Mouse (Mus musculus): ENCODE results near the gene Qrfp.

The Qrfp gene

GRCm38 (mm10) chr2:31810444-31810843 is at the start of gene Qrfp:
TSS of gene Qrfp (minus strand) at chr2:31810580.
- peak; percentile 18 for DNase-seq

GRCm38 (mm10) chr2:31858500-31858899 is 48.1 kb upstream of the Qrfp start:
- DNase-seq, result no peak

- DNase-seq, result no peak
Measured at GRCm38 (mm10) chr2:31857180-31857579, 46.8 kb upstream of the Qrfp start.

- no peak for DNase-seq
Measured at GRCm38 (mm10) chr2:31855991-31856390, 45.6 kb upstream of the Qrfp start.

GRCm38 (mm10) chr2:31850141-31850540 is 39.8 kb upstream of the Qrfp start:
- no peak for DNase-seq

- peak; percentile 76 for DNase-seq
Measured at GRCm38 (mm10) chr2:31847908-31848307, 37.5 kb upstream of the Qrfp start.

GRCm38 (mm10) chr2:31846692-31847660 is 36.6 kb upstream of the Qrfp start:
- DNase-seq, result peak; percentile 63

GRCm38 (mm10) chr2:31845896-31846691 is 35.7 kb upstream of the Qrfp start, which contains the start of gene Fibcd1:
TSS of gene Fibcd1 (minus strand) at chr2:31846005.
- peak; percentile 67 for DNase-seq

GRCm38 (mm10) chr2:31845512-31845895 is 35.1 kb upstream of the Qrfp start:
- DNase-seq, result peak; percentile 18

GRCm38 (mm10) chr2:31844729-31845136 is 34.4 kb upstream of the Qrfp start:
- DNase-seq, result no peak

- no peak for DNase-seq
Measured at GRCm38 (mm10) chr2:31838868-31839267, 28.5 kb upstream of the Qrfp start.

GRCm38 (mm10) chr2:31836985-31837384 is 26.6 kb upstream of the Qrfp start:
- DNase-seq, result no peak

GRCm38 (mm10) chr2:31836091-31836490 is 25.7 kb upstream of the Qrfp start:
- no peak for DNase-seq

- no peak for DNase-seq
Measured at GRCm38 (mm10) chr2:31828311-31828825, 18.0 kb upstream of the Qrfp start.

- DNase-seq, result no peak
Measured at GRCm38 (mm10) chr2:31827877-31828276, 17.5 kb upstream of the Qrfp start.

GRCm38 (mm10) chr2:31826094-31827085 is 16.0 kb upstream of the Qrfp start:
- DNase-seq, result no peak

- DNase-seq, result peak; percentile 63
Measured at GRCm38 (mm10) chr2:31825469-31825911, 15.1 kb upstream of the Qrfp start.

- DNase-seq, result peak; percentile 50
Measured at GRCm38 (mm10) chr2:31823933-31824730, 13.8 kb upstream of the Qrfp start.

GRCm38 (mm10) chr2:31822524-31823371 is 12.4 kb upstream of the Qrfp start:
- no peak for DNase-seq

GRCm38 (mm10) chr2:31815367-31815766 is 5.0 kb upstream of the Qrfp start:
- peak; percentile 78 for DNase-seq
